Mouse (Mus musculus): Measurements from ENCODE around the gene Ccdc3.
"Not testable (repeated sequence)": the region's sequence is repeated elsewhere in the genome, so short reads cannot be mapped to it uniquely, and the experiment has no call there.

Ccdc3 gene

DNA sequence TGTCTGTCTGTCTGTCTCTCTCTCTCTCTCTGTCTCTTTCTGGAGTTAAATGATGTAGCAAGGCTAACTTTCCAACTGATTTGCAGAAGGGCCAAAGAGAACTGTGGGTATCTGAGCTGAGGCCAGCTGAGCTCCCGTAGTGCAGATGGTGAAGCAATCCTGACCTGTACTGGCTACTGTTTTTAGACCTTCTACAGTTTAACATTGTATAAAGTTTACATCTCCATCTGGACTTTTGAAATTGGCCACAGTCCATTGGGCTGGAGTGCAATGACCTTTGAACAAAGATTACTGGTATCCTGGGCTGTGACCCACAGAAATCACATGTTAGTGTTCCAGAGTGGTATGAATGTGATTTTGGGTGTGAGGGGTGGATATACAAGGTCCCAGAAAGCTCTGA is 81.6 kb downstream of the Ccdc3 start:
- no peak for DNase-seq

GRCm38 (mm10) chr2:5219847-5220375 is 82.3 kb downstream of the Ccdc3 start:
- no peak for DNase-seq

GRCm38 (mm10) chr2:5222571-5222970 is 85.0 kb downstream of the Ccdc3 start:
- DNase-seq, result no peak

DNA sequence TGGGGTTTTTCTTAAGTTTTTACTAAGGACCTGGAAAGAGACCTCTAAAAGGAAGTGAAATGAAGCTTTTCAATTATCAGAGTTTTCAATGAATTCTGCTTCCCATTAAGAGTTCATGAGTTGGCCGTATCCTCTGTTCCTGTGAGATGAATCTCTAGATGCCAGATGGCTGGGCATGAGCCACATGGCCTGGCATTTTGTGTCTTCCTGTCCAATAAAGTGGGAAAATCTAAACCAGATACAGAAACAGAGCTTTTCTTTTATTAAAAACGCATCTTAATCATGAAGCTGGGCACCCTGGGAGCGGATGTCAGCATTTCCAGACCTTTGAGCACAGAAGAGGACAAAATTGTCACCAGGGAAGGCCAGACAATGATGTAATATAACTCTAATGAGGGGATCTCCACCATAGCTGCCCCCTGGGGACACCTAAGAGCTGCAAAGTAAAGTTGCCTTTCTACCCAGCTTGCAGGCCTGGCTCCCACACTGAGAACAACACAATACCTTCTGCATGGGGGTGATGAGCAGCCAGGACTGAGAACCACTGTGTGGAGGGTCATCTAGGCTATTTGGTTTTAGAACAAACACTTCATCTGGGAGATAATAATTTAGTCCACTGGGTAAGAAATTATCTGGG is 99.4 kb downstream of the Ccdc3 start:
- DNase-seq, result peak; percentile 62 to 77

GRCm38 (mm10) chr2:5237870-5238269 is 100.3 kb downstream of the Ccdc3 start:
- DNase-seq, result no peak

- DNase-seq, result no peak
These were observed 101.9 kb downstream of the Ccdc3 start for GRCm38 (mm10) chr2:5239492-5239891.

GRCm38 (mm10) chr2:5241469-5241897 is 103.9 kb downstream of the Ccdc3 start:
- DNase-seq, result peak; percentile 83 to 86

DNA sequence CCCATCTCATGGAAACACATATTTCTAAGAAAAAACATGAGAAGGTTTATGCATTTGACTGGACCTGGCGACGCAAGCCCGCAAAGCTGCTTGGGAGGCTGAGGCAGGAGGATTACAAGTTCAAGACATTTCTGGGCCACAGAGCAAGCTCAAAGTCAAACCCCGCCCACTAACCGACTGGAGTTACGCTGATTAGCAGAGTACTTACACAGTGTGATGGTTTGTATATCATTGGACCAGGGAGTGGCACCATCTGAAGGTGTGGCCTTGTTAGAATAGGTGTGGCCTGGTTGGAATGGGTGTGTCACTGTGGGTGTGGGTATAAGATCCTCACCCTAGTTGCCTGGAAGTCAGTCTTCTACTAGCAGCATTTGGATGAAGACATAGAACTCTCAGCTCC is 111.6 kb downstream of the Ccdc3 start:
- not testable (repeated sequence) for DNase-seq

GRCm38 (mm10) chr2:5249969-5250368 is 112.4 kb downstream of the Ccdc3 start:
- DNase-seq, result peak; percentile 83 to 85

DNA sequence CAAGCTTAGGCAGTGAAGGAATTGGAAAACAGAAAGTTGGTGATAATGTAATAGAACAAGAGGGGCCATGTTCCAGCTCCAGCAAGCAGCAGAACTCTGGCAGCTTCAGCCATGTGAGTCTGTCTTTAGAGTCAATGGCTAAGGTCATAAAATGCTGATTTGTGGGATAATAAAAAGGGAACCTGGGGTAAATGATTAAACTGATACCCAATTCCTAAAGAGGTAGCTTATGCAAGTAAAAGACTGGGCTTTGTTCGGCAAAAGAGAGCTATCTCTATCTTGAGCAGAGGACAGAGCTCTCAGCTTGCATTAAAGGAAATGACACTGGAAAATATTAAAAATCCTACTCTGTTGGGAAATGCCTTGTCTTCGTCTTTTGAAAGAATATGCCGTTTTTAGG is 120.7 kb downstream of the Ccdc3 start:
- no peak for DNase-seq

DNA sequence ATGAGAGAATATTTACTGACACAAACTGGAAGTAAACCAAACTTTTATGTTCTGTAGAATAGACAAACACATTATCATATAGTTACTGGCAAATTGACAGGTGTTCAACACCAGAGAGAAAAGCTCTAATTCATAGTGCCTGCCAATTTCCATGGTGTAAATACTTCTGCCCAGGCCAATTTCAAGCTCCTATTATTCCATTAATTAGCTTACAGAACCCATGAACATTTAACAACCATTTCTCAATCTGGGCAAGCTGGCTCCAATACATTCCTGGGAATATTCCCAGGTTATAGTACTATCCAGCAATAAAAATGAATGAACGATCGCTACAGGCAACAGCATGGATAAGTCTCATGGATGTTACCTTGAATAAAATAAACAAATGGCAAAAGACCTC is 124.7 kb downstream of the Ccdc3 start:
- no peak for DNase-seq

GRCm38 (mm10) chr2:5267980-5268379 is 130.4 kb downstream of the Ccdc3 start:
- no peak for DNase-seq

Data from cerebellum, postnatal 14 days (tissue).